Mouse (Mus musculus) limb, embryonic 13.5 days (tissue): Measurements from ENCODE around the gene Urod. TPM values are rescaled to one million over a fixed set of nuclear protein-coding genes. Genes with fewer than 3 reads are reported as not detected.

Source experiments
- ATAC-seq: fragments of 200-750 bp; cut with Nextera tagmentation; 2 replicates; pipeline ENCODE4 v1.8.0; 2017; ENCODE audit warnings: low read depth, moderate number of reproducible peaks, moderate TSS enrichment; ENCODE audit not compliant: low FRiP score
- H3K27ac ChIP-seq: fragments of 300-500 bp; sonication (generic); 2 replicates; pipeline ENCODE4 v1.5.1; 2015; ENCODE audit warnings: inconsistent platforms, mild to moderate bottlenecking, moderate library complexity
- H3K27me3 ChIP-seq: fragments of 300-500 bp; sonication (generic); 2 replicates; pipeline ENCODE4 v1.6.1; 2015; ENCODE audit warnings: mild to moderate bottlenecking, inconsistent platforms
- H3K36me3 ChIP-seq: fragments of 300-500 bp; sonication (generic); 2 replicates; pipeline ENCODE4 v1.6.1; 2015; ENCODE audit warnings: inconsistent platforms, mild to moderate bottlenecking, moderate library complexity
- H3K4me1 ChIP-seq: fragments of 300-500 bp; sonication (generic); 2 replicates; pipeline ENCODE4 v1.6.1; 2015; ENCODE audit warnings: inconsistent platforms
- H3K4me2 ChIP-seq: fragments of 300-500 bp; sonication (generic); replicated peaks from 2 replicates; pipeline ENCODE4 v1.6.1; 2015; ENCODE audit warnings: inconsistent platforms, mild to moderate bottlenecking, moderate library complexity
- H3K4me3 ChIP-seq: fragments of 300-500 bp; sonication (generic); 2 replicates; pipeline ENCODE4 v1.5.1; 2015; ENCODE audit warnings: moderate library complexity, mild to moderate bottlenecking, inconsistent platforms
- H3K9ac ChIP-seq: fragments of 300-500 bp; sonication (generic); 2 replicates; pipeline ENCODE4 v1.6.1; 2015; ENCODE audit warnings: mild to moderate bottlenecking, inconsistent platforms
- H3K9me3 ChIP-seq: fragments of 300-500 bp; sonication (generic); 2 replicates; pipeline ENCODE4 v1.6.1; 2016; ENCODE audit warnings: inconsistent platforms
- WGBS: fragments of 180-500 bp; shearing (Covaris S2); methylation state at CpG from one replicate; pipeline ENCODE4 v1.1.7; 2015; 5-methylcytosine and 5-hydroxymethylcytosine counted together
- polyA plus RNA-seq: library from polyadenylated mRNA; unstranded; fragments of >200 nt; fragmentation: Nextera tagmentation; extraction: Ambion mirVana; gene quantifications from 2 replicates; pipeline ENCODE4 v1.2.1, GENCODE M21; 2015

Urod gene
- polyA plus RNA-seq, 1 experiment from 2014 or later = 99.5 TPM

DNA sequence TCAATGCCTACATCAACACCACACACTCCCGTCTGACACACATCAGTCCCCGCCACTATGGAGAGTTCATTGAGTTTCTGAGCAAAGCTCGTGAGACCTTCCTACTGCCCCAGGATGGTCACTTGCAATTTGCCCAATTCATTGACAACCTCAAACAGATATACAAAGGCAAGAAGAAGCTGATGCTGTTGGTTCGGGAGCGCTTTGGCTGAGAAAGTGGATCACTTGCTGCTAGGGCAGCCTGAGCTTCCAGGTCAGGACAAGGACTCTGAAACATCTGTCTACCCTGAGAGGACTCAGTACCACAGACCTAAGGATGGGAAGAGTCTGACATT is 7.1 kb downstream of the Urod start:
- H3K27me3 ChIP-seq = no peaks in the 10 kb centered on the region
- ATAC-seq = 0 out of 2 replicates have a peak, but pooled peaks have one; percentile 38
- no peaks in the 10 kb centered on the region for H3K9me3 ChIP-seq
- H3K9ac ChIP-seq = no peak overlapping the region
- no peak overlapping the region for H3K4me3 ChIP-seq
- no peak overlapping the region for H3K27ac ChIP-seq
- no peak overlapping the region for H3K4me2 ChIP-seq
- 76% methylated on average over 5 of the region's 5 CpGs for WGBS
- H3K36me3 ChIP-seq = peaks cover 18% of the 10 kb centered on the region
- H3K4me1 ChIP-seq = no peaks in the 10 kb centered on the region

DNA sequence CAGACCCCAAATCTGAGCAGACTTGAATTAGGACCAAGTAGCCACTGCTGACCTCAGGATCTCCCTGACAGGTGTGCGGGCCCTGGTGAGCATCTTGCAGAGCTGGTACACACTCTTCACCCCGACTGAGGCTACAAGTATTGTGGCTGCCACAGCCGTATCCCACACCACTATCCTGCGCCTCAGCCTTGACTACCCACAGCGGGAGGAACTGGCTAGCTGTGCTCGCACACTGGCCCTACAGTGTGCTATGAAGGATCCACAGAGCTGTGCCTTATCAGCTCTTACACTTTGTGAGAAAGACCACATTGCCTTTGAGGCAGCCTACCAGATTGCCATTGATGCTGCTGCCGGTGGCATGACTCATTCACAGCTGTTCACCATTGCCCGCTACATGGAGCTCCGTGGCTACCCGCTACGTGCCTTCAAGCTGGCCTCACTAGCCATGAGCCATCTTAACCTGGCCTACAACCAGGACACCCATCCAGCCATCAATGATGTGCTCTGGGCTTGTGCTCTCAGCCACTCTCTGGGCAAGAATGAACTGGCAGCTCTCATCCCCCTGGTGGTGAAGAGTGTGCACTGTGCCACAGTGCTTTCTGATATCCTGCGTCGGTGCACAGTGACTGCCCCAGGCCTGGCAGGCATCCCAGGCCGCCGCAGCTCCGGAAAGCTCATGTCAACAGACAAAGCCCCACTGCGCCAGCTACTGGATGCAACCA is 7.7 kb downstream of the Urod start:
- Histone ChIP-seq H3K4me3 (no peak overlapping the region), H3K9ac (no peak overlapping the region), H3K9me3 (no peaks in the 10 kb centered on the region), H3K4me2 (no peak overlapping the region), H3K4me1 (no peaks in the 10 kb centered on the region), H3K27me3 (no peaks in the 10 kb centered on the region), H3K36me3 (peaks cover 18% of the 10 kb centered on the region), H3K27ac (no peak overlapping the region)
- peak; percentile 74 for ATAC-seq
- WGBS = 69% methylated on average over 17 of the region's 17 CpGs

DNA sequence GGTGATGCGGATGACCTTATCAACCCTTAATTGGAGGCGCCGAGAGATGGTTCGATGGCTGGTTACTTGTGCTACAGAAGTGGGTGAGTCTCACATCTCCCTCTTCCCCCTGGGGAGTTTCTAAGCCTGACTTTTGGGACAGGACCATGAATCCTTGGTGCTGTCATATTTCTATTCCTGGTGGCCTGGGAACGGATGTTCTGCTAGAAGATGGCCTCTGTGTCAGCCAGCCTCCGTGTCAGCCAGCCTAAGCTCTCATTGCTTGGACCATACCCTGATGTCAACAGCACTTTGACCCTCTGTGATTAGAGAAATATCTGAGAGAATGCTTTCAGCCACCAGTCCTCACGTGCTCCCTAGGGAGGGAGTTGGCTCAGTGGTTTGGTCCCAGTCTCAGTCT is 8.5 kb downstream of the Urod start:
- H3K9me3 ChIP-seq = no peaks in the 10 kb centered on the region
- no peak overlapping the region for H3K9ac ChIP-seq
- H3K27ac ChIP-seq = no peak overlapping the region
- peaks cover 12% of the 10 kb centered on the region for H3K36me3 ChIP-seq
- H3K4me2 ChIP-seq = no peak overlapping the region
- H3K4me1 ChIP-seq = no peaks in the 10 kb centered on the region
- no peak for ATAC-seq
- 89% methylated on average over 7 of the region's 7 CpGs for WGBS
- no peaks in the 10 kb centered on the region for H3K27me3 ChIP-seq
- H3K4me3 ChIP-seq = no peak overlapping the region

DNA sequence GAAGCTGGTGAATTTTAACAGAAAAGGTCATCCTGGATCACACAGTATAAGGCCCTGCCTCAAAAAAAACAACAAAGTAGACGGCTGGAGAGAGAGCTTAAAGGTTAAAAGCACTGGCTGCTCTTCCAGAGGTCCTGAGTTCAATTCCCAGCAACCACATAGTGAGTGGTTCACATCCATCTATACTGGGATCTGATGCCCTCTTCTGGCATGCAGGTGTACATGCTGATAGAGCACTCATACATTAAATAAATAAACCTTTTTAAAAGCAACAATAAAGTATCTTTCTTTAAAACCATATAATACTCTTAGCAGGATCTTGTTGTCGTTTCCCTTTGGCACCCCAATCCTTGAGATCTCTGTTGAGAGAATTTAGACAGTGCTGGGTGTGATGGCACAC is 17.7 kb downstream of the Urod start:
- no peaks in the 10 kb centered on the region for H3K9me3 ChIP-seq
- WGBS = 70% methylated on average over 2 of the region's 2 CpGs
- no peaks in the 10 kb centered on the region for H3K36me3 ChIP-seq
- no peak overlapping the region for H3K27ac ChIP-seq
- no peaks in the 10 kb centered on the region for H3K4me1 ChIP-seq
- no peak for ATAC-seq
- H3K27me3 ChIP-seq = no peaks in the 10 kb centered on the region
- no peak overlapping the region for H3K4me2 ChIP-seq
- no peak overlapping the region for H3K9ac ChIP-seq
- H3K4me3 ChIP-seq = no peak overlapping the region

DNA sequence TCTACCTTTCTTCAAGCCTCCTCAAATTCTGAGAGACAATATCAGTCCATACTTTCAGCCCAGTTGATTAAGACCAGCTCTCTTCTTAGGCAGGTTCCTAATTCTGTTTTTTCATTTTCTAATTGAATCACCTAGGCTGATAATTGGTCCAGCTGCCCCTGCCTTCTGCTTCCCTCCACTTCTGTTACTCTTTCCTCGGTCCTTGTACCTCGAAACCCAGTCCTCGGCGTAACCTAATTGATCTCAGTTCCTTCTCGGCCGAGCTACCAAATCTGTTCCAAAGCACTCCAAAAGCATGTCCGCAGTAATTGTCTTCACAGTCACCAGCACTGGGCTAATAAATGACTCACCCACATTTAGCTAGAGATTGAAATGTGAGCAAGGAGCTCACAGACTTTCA is 39.3 kb downstream of the Urod start:
- no peaks in the 10 kb centered on the region for H3K36me3 ChIP-seq
- no peak overlapping the region for H3K4me2 ChIP-seq
- no peaks in the 10 kb centered on the region for H3K9me3 ChIP-seq
- H3K27ac ChIP-seq = no peak overlapping the region
- no peak overlapping the region for H3K9ac ChIP-seq
- ATAC-seq = no peak
- no peaks in the 10 kb centered on the region for H3K27me3 ChIP-seq
- H3K4me1 ChIP-seq = no peaks in the 10 kb centered on the region
- no peak overlapping the region for H3K4me3 ChIP-seq
- 76% methylated on average over 7 of the region's 7 CpGs for WGBS

DNA sequence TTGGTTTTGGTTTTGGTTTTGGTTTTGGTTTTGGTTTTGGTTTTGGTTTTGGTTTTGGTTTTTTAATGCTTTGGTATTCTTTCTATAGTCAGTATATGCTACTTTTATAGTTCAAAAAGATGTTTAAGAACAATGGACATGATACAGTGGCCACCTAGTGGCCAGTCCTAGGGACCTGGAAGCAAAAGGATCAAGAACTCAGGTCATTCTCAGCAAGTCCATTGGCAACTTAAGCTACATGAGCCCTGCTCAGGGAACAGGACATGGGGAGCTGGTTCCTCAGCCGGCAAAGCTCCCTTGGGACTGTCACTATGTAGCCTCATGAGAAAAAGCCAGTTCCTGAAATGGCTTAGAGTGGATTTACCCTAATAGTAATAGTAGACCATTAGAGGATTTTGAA is 42.6 kb downstream of the Urod start:
- no peak overlapping the region for H3K4me3 ChIP-seq
- no peak overlapping the region for H3K4me2 ChIP-seq
- WGBS = 34% methylated on average over 1 of the region's 1 CpGs
- no peaks in the 10 kb centered on the region for H3K9me3 ChIP-seq
- no peaks in the 10 kb centered on the region for H3K27me3 ChIP-seq
- H3K27ac ChIP-seq = no peak overlapping the region
- no peak overlapping the region for H3K9ac ChIP-seq
- no peaks in the 10 kb centered on the region for H3K4me1 ChIP-seq
- no peaks in the 10 kb centered on the region for H3K36me3 ChIP-seq
- no peak for ATAC-seq

DNA sequence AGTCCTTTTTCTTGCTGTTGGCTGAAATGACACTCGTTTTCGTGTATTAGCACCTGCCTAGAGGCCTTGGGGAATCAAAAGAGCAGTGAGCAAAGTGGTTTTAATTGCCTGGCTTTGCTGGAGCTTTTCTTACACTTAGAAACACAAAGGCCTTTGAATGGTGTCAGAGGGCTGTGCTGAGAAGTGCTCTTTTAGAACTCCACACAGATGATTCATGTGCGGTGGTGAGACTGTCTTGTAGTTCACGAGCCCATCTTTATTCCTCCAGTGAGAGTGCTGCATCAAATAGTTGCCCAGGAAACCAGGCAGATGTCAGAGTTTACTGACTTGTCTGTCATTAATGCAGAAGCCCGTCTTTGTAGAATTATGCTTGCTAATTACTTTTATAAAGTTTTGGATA is 50.2 kb downstream of the Urod start:
- ATAC-seq = no peak
- 46% methylated on average over 5 of the region's 5 CpGs for WGBS

DNA sequence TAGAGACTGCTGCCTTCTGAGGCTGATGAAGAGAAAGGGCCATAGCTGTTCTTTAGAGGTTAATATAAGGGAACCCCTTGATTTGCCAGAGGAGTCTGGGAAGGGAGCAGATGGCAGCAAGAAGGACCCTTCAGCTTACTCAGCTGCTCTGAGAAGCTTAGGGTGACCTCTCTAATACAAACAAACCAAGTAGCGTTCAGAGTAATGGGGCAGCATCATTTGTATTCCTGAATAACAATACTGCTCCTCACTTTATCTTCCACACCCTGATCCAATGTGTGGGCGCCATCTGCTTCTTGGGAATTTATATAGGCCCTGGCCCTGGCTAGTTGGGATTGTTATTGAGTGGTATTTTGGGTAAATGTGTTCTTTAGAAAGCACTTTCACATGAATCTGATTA is 51.5 kb downstream of the Urod start:
- WGBS = 73% methylated on average over 2 of the region's 2 CpGs
- no peak overlapping the region for H3K9ac ChIP-seq
- no peak for ATAC-seq
- H3K27ac ChIP-seq = no peak overlapping the region
- no peaks in the 10 kb centered on the region for H3K9me3 ChIP-seq
- H3K4me1 ChIP-seq = no peaks in the 10 kb centered on the region
- no peaks in the 10 kb centered on the region for H3K36me3 ChIP-seq
- no peaks in the 10 kb centered on the region for H3K27me3 ChIP-seq
- H3K4me2 ChIP-seq = no peak overlapping the region
- no peak overlapping the region for H3K4me3 ChIP-seq

More for the DNA sequence above, 50.2 kb downstream of the Urod start:
- Histone ChIP-seq H3K4me1 (no peaks in the 10 kb centered on the region), H3K9ac (no peak overlapping the region), H3K27me3 (no peaks in the 10 kb centered on the region), H3K4me3 (no peak overlapping the region), H3K27ac (no peak overlapping the region), H3K9me3 (no peaks in the 10 kb centered on the region), H3K36me3 (no peaks in the 10 kb centered on the region), H3K4me2 (no peak overlapping the region)

Other genes starting within 250 kb of the Urod start
- gene Toe1, start 186.8 kb downstream of the Urod start, polyA plus RNA-seq = 40.4 and 41.2 TPM in 2 replicates
- gene Mutyh, start 186.7 kb downstream of the Urod start, polyA plus RNA-seq = 18.2 and 19.4 TPM in 2 replicates
- gene Hpdl, start 172.7 kb downstream of the Urod start, polyA plus RNA-seq = 1.0 TPM in 2 replicates
- 0.57 and 0.62 TPM in 2 replicates for gene Zswim5, start 117.0 kb downstream of the Urod start, polyA plus RNA-seq
- 10.2 and 10.3 TPM in 2 replicates for gene Hectd3, start 904 bp upstream of the Urod start, polyA plus RNA-seq
- 47.0 and 49.9 TPM in 2 replicates for gene Eif2b3, start 25.0 kb upstream of the Urod start, polyA plus RNA-seq
- gene Ptch2, start 101.7 kb upstream of the Urod start, polyA plus RNA-seq = 7.9 and 9.4 TPM in 2 replicates
- gene Btbd19, start 131.3 kb upstream of the Urod start, polyA plus RNA-seq = 5.1 and 5.2 TPM in 2 replicates
- gene Tctex1d4, start 132.4 kb upstream of the Urod start, polyA plus RNA-seq = not detected in 2 replicates
- 3.1 and 3.5 TPM in 2 replicates for gene Plk3, start 139.6 kb upstream of the Urod start, polyA plus RNA-seq
- gene Rps8, start 161.8 kb upstream of the Urod start, polyA plus RNA-seq = 885 and 930 TPM in 2 replicates
- 71.4 and 72.6 TPM in 2 replicates for gene Kif2c, start 188.2 kb upstream of the Urod start, polyA plus RNA-seq